In genomic region chr6:40430251-40430650, GRCm38 (mm10) we compare ENCODE assay signal across 16 mouse cellular contexts. TPM values are rescaled to one million over a fixed set of nuclear protein-coding genes. Genes with fewer than 3 reads are reported as not detected.
DNase-seq lines count a peak whose midpoint lies in the region; ATAC-seq and TF ChIP-seq lines count a peak whose summit lies in the region.
"Had no signal": no experiment of that assay in that cellular context is flagged by ENCODE, and none has a peak within 500 bp of the region (broad histone marks: within the 10 kb centered on the region; RNA-seq: fewer than 3 reads in every experiment).

No protein-coding gene starts in this region.

- H3K4me3 ChIP-seq in forebrain, embryonic 15.5 days = no peak overlapping the region
- no peak overlapping the region for H3K4me3 ChIP-seq in midbrain, postnatal 0 days (ENCODE audit: low read depth, low read length)
- H3K4me3 ChIP-seq: embryonic facial prominence, embryonic 12.5 days; heart, embryonic 12.5 days; hindbrain, embryonic 13.5 days had no signal

- H3K9me3 ChIP-seq in forebrain, embryonic 15.5 days = no peaks in the 10 kb centered on the region
- H3K9me3 ChIP-seq in midbrain, postnatal 0 days (ENCODE audit: low read length) = no peaks in the 10 kb centered on the region
- H3K9me3 ChIP-seq: embryonic facial prominence, embryonic 12.5 days; heart, embryonic 12.5 days; hindbrain, embryonic 13.5 days had no signal

- peak overlapping the region; percentile 91 for H3K27ac ChIP-seq in forebrain, embryonic 15.5 days (replicated peaks)
- no peak overlapping the region for H3K27ac ChIP-seq in midbrain, postnatal 0 days (ENCODE audit: low read depth, low read length)
- H3K27ac ChIP-seq: embryonic facial prominence, embryonic 12.5 days; hindbrain, embryonic 13.5 days had no signal

- no peak for ATAC-seq in forebrain, embryonic 15.5 days (replicated peaks)
- ATAC-seq in midbrain, postnatal 0 days (ENCODE audit: low FRiP score) = no peak

- H3K36me3 ChIP-seq in forebrain, embryonic 15.5 days = no peaks in the 10 kb centered on the region
- no peaks in the 10 kb centered on the region for H3K36me3 ChIP-seq in midbrain, postnatal 0 days (ENCODE audit: insufficient read depth, low read length)
- H3K36me3 ChIP-seq: embryonic facial prominence, embryonic 12.5 days; heart, embryonic 12.5 days; hindbrain, embryonic 13.5 days had no signal

- peaks cover 77% of the 10 kb centered on the region for H3K4me1 ChIP-seq in forebrain, embryonic 15.5 days
- 0 out of 2 replicates have a peak, but pooled peaks cover 2% of the 10 kb centered on the region for H3K4me1 ChIP-seq in midbrain, postnatal 0 days (ENCODE audit: insufficient read depth, low read length)

- no peak overlapping the region for H3K9ac ChIP-seq in forebrain, embryonic 15.5 days (replicated peaks)
- H3K9ac ChIP-seq in midbrain, postnatal 0 days (replicated peaks; ENCODE audit: low read length, poor library complexity, severe bottlenecking) = no peak overlapping the region
- H3K9ac ChIP-seq: embryonic facial prominence, embryonic 12.5 days; heart, embryonic 12.5 days; hindbrain, embryonic 13.5 days had no signal

- peak overlapping the region; percentile 78; the same call in 1 of the 2 replicates for H3K4me2 ChIP-seq in forebrain, embryonic 15.5 days (replicated peaks)
- no peak overlapping the region for H3K4me2 ChIP-seq in midbrain, postnatal 0 days (ENCODE audit: low read depth, low read length, poor library complexity, severe bottlenecking)
- H3K4me2 ChIP-seq: embryonic facial prominence, embryonic 12.5 days; heart, embryonic 12.5 days; hindbrain, embryonic 13.5 days had no signal

- intact Hi-C loops in gastrocnemius, postnatal 14 days (cut with DNase I; ENCODE audit: low total_unique reads) = no loop called here

- peak; percentile 59 for DNase-seq in heart, adult 11 months
- DNase-seq in heart, adult 8-10 months (ENCODE audit: low spot score) = no peak
- peak; percentile 10 for DNase-seq in CD4-positive helper T cell, adult 2 months (ENCODE audit: low read depth, low spot score)
- peak; percentile 48 for DNase-seq in naive thymus-derived CD4-positive, alpha-beta T cell, adult 2 months (ENCODE audit: low read depth)
- no peak for DNase-seq in gastrocnemius, postnatal 14 days
- DNase-seq in embryo, embryonic 10 days (ENCODE audit: low spot score) = no peak
- DNase-seq in midbrain, postnatal 0 days (ENCODE audit: low spot score) = no peak
- DNase-seq: liver; thymus, adult 2 months had no signal

- 89% methylated on average over 3 of the region's 3 CpGs for WGBS in forebrain, embryonic 15.5 days
- WGBS in midbrain, postnatal 0 days = 93% methylated on average over 3 of the region's 3 CpGs

- no peaks in the 10 kb centered on the region for H3K27me3 ChIP-seq in forebrain, embryonic 15.5 days
- no peaks in the 10 kb centered on the region for H3K27me3 ChIP-seq in midbrain, postnatal 0 days (ENCODE audit: insufficient read depth, low read length)
- H3K27me3 ChIP-seq: embryonic facial prominence, embryonic 12.5 days; hindbrain, embryonic 13.5 days had no signal

- TF ChIP-seq CTCF in midbrain, postnatal 0 days (IDR thresholded peaks at IDR 0.05) = no peak

RNA-seq across cellular contexts. Expression of gene E330009J07Rik, which starts 5.7 kb away (rescaled TPM):
- 1 to 10 TPM; 3.7 to 6.1 (median 5.0) TPM for total RNA-seq in heart, adult 8-10 months (2022)
- polyA plus RNA-seq in forebrain, embryonic 15.5 days (2015; fragmentation: Nextera tagmentation; extraction: Ambion mirVana) = 52.5 and 53.8 TPM in 2 replicates
- 1 to 10 TPM; 1.8 to 2.0 TPM for total RNA-seq in gastrocnemius, postnatal 14 days (2021)
- total RNA-seq in midbrain, postnatal 0 days (2014; rRNA removed) = 20.0 and 23.6 TPM in 2 replicates
- polyA plus RNA-seq in midbrain, postnatal 0 days (2015; fragmentation: Nextera tagmentation; extraction: Ambion mirVana) = 6.7 and 7.8 TPM in 2 replicates

RNA-seq across cellular contexts. Expression of gene Wee2, which starts 8.6 kb away (rescaled TPM):
- not detected for total RNA-seq in heart, adult 8-10 months (2022)
- polyA plus RNA-seq in forebrain, embryonic 15.5 days (2015; fragmentation: Nextera tagmentation; extraction: Ambion mirVana) = 0.09 and 0.17 TPM in 2 replicates
- total RNA-seq in gastrocnemius, postnatal 14 days (2021) = not detected
- 0.16 and 0.38 TPM in 2 replicates for total RNA-seq in midbrain, postnatal 0 days (2014; rRNA removed)
- polyA plus RNA-seq in midbrain, postnatal 0 days (2015; fragmentation: Nextera tagmentation; extraction: Ambion mirVana) = 0.14 TPM in 1 of 2 replicates, not detected in the other
- total RNA-seq: adrenal gland, adult 18-20 months; layer of hippocampus, postnatal 25 days had no signal
- polyA plus RNA-seq: embryonic facial prominence, embryonic 12.5 days; heart, embryonic 12.5 days; kidney, embryonic 16.5 days had no signal

RNA-seq across cellular contexts. Expression of gene Ssbp1, which starts 40.9 kb away (rescaled TPM):
- 10 to 100 TPM; 29.8 to 43.8 (median 33.9) TPM for total RNA-seq in heart, adult 8-10 months (2022)
- polyA plus RNA-seq in forebrain, embryonic 15.5 days (2015; fragmentation: Nextera tagmentation; extraction: Ambion mirVana) = 131 and 139 TPM in 2 replicates
- 10 to 100 TPM; 26.4 to 28.9 TPM for total RNA-seq in gastrocnemius, postnatal 14 days (2021)
- total RNA-seq in midbrain, postnatal 0 days (2014; rRNA removed) = 14.9 and 18.6 TPM in 2 replicates
- 71.7 and 73.7 TPM in 2 replicates for polyA plus RNA-seq in midbrain, postnatal 0 days (2015; fragmentation: Nextera tagmentation; extraction: Ambion mirVana)

Comparison
In these comparisons a context has a peak if more than half of its experiments do, and no peak if none do; other contexts are left out.
1. DNase-seq: peak in heart, adult 11 months (single experiment), CD4-positive helper T cell, adult 2 months (single experiment) and naive thymus-derived CD4-positive, alpha-beta T cell, adult 2 months (single experiment); none in heart, adult 8-10 months (single experiment), gastrocnemius, postnatal 14 days (single experiment), embryo, embryonic 10 days (single experiment) and midbrain, postnatal 0 days (single experiment).